Mouse (Mus musculus): ENCODE data around the gene Atxn7. TPM values are rescaled to one million over a fixed set of nuclear protein-coding genes. Genes with fewer than 3 reads are reported as not detected.

Atxn7 gene
- polyA plus RNA-seq, 1 experiment from 2014 or later: 2.1 TPM

DNA sequence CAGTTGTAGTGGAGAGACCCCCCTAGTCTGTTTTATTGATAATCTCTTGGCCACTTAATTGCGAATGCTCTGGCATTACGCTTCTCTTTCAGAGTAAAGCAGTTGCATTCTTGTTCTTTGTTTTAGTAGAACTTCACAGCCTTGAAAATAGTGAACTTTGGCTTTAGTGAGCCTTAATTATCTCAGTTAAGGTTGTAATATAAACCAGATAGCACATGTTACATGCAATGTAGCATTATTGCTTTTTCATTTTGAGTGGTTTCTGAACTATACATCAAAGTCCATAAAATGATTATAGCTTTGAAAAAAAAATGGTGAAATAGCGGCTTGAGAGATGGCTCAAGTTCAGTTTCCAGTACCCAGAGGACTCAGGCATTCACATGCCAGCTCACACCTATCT lies 9.3 kb downstream of the Atxn7 start:
- H3K27me3 ChIP-seq (ENCODE audit: insufficient read depth, low read length): no peaks in the 10 kb centered on the region
- 85% methylated on average over 3 of the region's 3 CpGs for WGBS (ENCODE audit: insufficient replicate concordance)
- H3K4me3 ChIP-seq (ENCODE audit: low read depth, low read length): no peak overlapping the region
- H3K27ac ChIP-seq (ENCODE audit: low read depth): no peak overlapping the region
- no peak overlapping the region for H3K4me2 ChIP-seq (ENCODE audit: low read depth, low read length)
- no peak overlapping the region for H3K9ac ChIP-seq (replicated peaks)
- no peaks in the 10 kb centered on the region for H3K9me3 ChIP-seq (ENCODE audit: low read length)
- DNase-seq (no peak), ATAC-seq (no peak)
- H3K4me1 ChIP-seq (ENCODE audit: insufficient read depth): peaks cover 3% of the 10 kb centered on the region; the same call in 1 of the 2 replicates
- H3K36me3 ChIP-seq (replicated peaks; ENCODE audit: insufficient read depth, low read length): no peaks in the 10 kb centered on the region
- no peak for TF ChIP-seq CTCF (IDR thresholded peaks at IDR 0.05; ENCODE audit: low read depth)
- TF ChIP-seq EP300 (IDR thresholded peaks at IDR 0.05; ENCODE audit: low read depth): no peak

DNA sequence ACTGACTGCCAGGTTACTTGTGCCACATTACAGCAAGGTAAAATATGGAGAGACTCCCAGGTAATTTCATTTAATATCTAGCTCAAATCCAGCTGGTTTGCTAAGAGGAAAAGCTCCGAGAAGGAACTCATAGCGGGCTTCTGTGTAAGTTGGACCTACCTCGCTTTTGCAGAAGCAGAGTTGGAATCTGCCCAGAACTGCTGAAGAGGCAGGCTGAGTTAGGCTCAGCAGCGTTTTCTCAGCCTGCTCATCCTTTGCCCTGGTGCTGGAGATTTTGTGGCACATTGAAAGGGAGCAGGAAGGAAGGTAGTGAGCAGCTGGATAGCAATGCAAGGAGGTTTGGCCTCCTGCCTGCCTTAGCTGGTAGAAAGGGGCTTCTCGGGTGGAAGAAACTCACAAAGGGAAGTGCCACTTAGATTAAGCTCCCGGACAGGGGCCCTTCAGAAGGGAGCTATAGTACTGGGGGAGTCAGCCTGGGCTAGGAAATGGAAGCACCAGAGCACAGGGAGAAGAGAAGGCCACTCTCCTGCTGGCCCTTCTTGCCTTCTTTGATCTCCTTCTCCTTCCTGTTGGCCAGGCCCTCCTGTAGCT lies 10.5 kb downstream of the Atxn7 start:
- Histone ChIP-seq H3K36me3 (replicated peaks; ENCODE audit: insufficient read depth, low read length) (no peaks in the 10 kb centered on the region), H3K4me3 (ENCODE audit: low read depth, low read length) (no peak overlapping the region), H3K9me3 (ENCODE audit: low read length) (no peaks in the 10 kb centered on the region), H3K9ac (replicated peaks) (peak overlapping the region; percentile 23; the same call in 1 of the 2 replicates), H3K4me1 (ENCODE audit: insufficient read depth) (peaks cover 3% of the 10 kb centered on the region; the same call in 1 of the 2 replicates), H3K27me3 (ENCODE audit: insufficient read depth, low read length) (no peaks in the 10 kb centered on the region), H3K4me2 (ENCODE audit: low read depth, low read length) (no peak overlapping the region), H3K27ac (ENCODE audit: low read depth) (no peak overlapping the region)
- 36% methylated on average over 6 of the region's 6 CpGs for WGBS (ENCODE audit: insufficient replicate concordance)
- no peak for ATAC-seq
- no peak for TF ChIP-seq CTCF (IDR thresholded peaks at IDR 0.05; ENCODE audit: low read depth)
- no peak for TF ChIP-seq EP300 (IDR thresholded peaks at IDR 0.05; ENCODE audit: low read depth)
- DNase-seq: no peak

DNA sequence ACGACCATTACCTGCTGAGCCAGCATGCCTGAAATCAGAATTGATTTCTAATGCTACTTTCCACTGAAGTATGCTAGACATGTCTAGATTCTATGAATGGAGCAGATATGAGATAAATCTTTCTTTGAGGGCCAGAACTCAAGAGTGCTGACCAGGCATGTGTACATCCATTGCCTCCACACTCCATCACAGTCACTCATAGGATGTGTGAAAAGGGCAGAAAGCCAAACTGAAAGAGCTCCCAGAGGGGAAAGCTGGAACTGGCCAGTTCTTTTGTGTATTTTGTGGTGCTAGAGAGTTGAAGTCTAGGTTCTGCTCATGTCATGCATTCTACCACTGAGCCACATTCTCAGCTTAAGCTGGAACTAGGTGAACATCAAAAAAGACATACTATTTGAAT lies 16.3 kb downstream of the Atxn7 start:
- Histone ChIP-seq H3K27me3 (ENCODE audit: insufficient read depth, low read length) (no peaks in the 10 kb centered on the region), H3K27ac (ENCODE audit: low read depth) (no peak overlapping the region), H3K36me3 (replicated peaks; ENCODE audit: insufficient read depth, low read length) (no peaks in the 10 kb centered on the region), H3K4me3 (ENCODE audit: low read depth, low read length) (no peak overlapping the region), H3K9ac (replicated peaks) (no peak overlapping the region), H3K4me2 (ENCODE audit: low read depth, low read length) (no peak overlapping the region), H3K4me1 (ENCODE audit: insufficient read depth) (peaks cover 5% of the 10 kb centered on the region; the same call in 1 of the 2 replicates), H3K9me3 (ENCODE audit: low read length) (no peaks in the 10 kb centered on the region)
- WGBS (ENCODE audit: insufficient replicate concordance): 68% methylated on average over 1 of the region's 1 CpGs
- TF ChIP-seq EP300 (IDR thresholded peaks at IDR 0.05; ENCODE audit: low read depth) (no peak), CTCF (IDR thresholded peaks at IDR 0.05; ENCODE audit: low read depth) (no peak)
- no peak for DNase-seq
- no peak for ATAC-seq

DNA sequence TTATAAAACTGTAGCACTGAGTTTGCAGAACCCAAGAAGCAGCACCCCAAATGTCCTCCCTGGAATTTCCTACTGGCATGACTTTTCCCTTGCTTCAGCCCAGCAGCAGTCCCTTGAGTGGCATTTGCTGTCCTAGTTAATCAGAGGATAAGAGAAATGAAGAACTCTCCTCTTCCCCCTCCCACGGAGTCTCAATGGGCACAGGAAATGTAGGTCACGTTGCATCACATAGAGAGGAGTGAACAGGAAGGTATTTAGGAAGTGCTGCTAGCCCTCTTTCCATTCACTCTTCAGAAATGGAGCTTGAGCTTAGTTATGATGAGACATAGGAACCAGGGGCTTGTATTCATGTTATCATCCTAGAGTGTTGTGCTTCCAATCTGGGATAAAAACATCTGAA lies 20.0 kb downstream of the Atxn7 start:
- Histone ChIP-seq H3K27ac (ENCODE audit: low read depth) (no peak overlapping the region), H3K27me3 (ENCODE audit: insufficient read depth, low read length) (no peaks in the 10 kb centered on the region), H3K9me3 (ENCODE audit: low read length) (no peaks in the 10 kb centered on the region), H3K9ac (replicated peaks) (no peak overlapping the region), H3K4me2 (ENCODE audit: low read depth, low read length) (peak overlapping the region; percentile 37), H3K4me3 (ENCODE audit: low read depth, low read length) (no peak overlapping the region), H3K36me3 (replicated peaks; ENCODE audit: insufficient read depth, low read length) (no peaks in the 10 kb centered on the region), H3K4me1 (ENCODE audit: insufficient read depth) (peaks cover 5% of the 10 kb centered on the region; the same call in 1 of the 2 replicates)
- WGBS (ENCODE audit: insufficient replicate concordance): 9% methylated on average over 2 of the region's 2 CpGs
- ATAC-seq: 0 out of 2 replicates have a peak, but pooled peaks have one; percentile 25
- TF ChIP-seq EP300 (IDR thresholded peaks at IDR 0.05; ENCODE audit: low read depth): no peak
- no peak for TF ChIP-seq CTCF (IDR thresholded peaks at IDR 0.05; ENCODE audit: low read depth)
- no peak for DNase-seq

DNA sequence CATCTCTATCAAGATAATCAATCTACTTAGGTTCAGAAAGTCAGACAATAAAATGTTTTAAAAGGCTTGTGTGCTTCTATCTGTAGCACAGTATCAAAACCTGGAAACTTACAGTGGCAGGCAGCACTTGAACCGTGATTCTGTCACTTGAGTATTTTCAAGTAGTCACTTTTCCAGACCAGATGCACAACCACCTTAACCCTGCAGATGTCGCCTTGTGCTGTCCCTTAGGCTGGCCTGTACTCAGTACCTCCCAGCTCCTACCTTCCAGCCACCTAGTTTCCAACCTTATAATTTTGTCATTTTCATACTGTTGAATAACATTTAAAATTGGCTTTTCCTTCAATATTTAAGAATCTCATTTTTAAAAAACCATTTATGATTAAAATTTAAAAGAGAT lies 20.9 kb downstream of the Atxn7 start:
- ATAC-seq (no peak), DNase-seq (no peak)
- no peak overlapping the region for H3K27ac ChIP-seq (ENCODE audit: low read depth)
- H3K4me2 ChIP-seq (ENCODE audit: low read depth, low read length): no peak overlapping the region
- no peak overlapping the region for H3K9ac ChIP-seq (replicated peaks)
- H3K4me1 ChIP-seq (ENCODE audit: insufficient read depth): peaks cover 5% of the 10 kb centered on the region; the same call in 1 of the 2 replicates
- H3K27me3 ChIP-seq (ENCODE audit: insufficient read depth, low read length): no peaks in the 10 kb centered on the region
- TF ChIP-seq EP300 (IDR thresholded peaks at IDR 0.05; ENCODE audit: low read depth) (no peak), CTCF (IDR thresholded peaks at IDR 0.05; ENCODE audit: low read depth) (peak; percentile 38)
- no peak overlapping the region for H3K4me3 ChIP-seq (ENCODE audit: low read depth, low read length)
- 60% methylated on average over 2 of the region's 2 CpGs for WGBS (ENCODE audit: insufficient replicate concordance)
- H3K9me3 ChIP-seq (ENCODE audit: low read length): no peaks in the 10 kb centered on the region
- H3K36me3 ChIP-seq (replicated peaks; ENCODE audit: insufficient read depth, low read length): no peaks in the 10 kb centered on the region

DNA sequence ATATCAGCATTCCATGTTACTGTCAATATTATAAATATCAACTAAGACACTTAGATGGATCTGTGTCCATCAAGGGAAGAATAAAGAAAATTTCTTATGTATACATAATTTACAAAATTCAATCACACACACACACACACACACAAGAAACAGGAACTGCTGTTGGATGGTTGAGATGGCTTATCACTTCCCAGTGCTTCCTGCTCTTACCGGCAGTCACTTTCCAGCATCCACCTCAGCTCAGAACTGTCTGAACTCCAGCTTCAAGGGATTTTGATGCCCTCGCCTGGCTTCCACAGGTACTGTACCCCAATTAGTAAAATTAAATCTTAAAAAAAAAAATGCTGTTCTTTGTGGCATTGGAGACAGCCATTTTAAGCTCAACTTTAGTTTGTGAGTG lies 27.2 kb downstream of the Atxn7 start:
- Histone ChIP-seq H3K27me3 (ENCODE audit: insufficient read depth, low read length) (no peaks in the 10 kb centered on the region), H3K4me2 (ENCODE audit: low read depth, low read length) (no peak overlapping the region), H3K4me3 (ENCODE audit: low read depth, low read length) (no peak overlapping the region), H3K9ac (replicated peaks) (no peak overlapping the region), H3K4me1 (ENCODE audit: insufficient read depth) (no peaks in the 10 kb centered on the region), H3K27ac (ENCODE audit: low read depth) (no peak overlapping the region), H3K9me3 (ENCODE audit: low read length) (no peaks in the 10 kb centered on the region), H3K36me3 (replicated peaks; ENCODE audit: insufficient read depth, low read length) (no peaks in the 10 kb centered on the region)
- 42% methylated on average over 2 of the region's 2 CpGs for WGBS (ENCODE audit: insufficient replicate concordance)
- no peak for ATAC-seq
- TF ChIP-seq CTCF (IDR thresholded peaks at IDR 0.05; ENCODE audit: low read depth): no peak
- DNase-seq: no peak
